Mouse (Mus musculus) ES-E14 (cell line): Measurements from ENCODE around the gene Myl6. TPM values are rescaled to one million over a fixed set of nuclear protein-coding genes. Genes with fewer than 3 reads are reported as not detected.

Experiments used
- DNase-seq: peaks from one replicate; pipeline ENCODE4 v3.0.0-alpha.2; 2013; ENCODE audit warnings: low read depth, low spot score
- H3K27ac ChIP-seq: 2 replicates; pipeline ENCODE4 v1.5.1; 2012; ENCODE audit warnings: low read depth, mild to moderate bottlenecking, low read length, moderate library complexity, mixed read lengths; ENCODE audit not compliant: poor library complexity, insufficient read depth, severe bottlenecking
- H3K36me3 ChIP-seq: 2 replicates; pipeline ENCODE4 v1.6.1; 2012; ENCODE audit warnings: mild to moderate bottlenecking, low read length, moderate library complexity, mixed read lengths; ENCODE audit not compliant: control insufficient read depth, poor library complexity, insufficient read depth, severe bottlenecking
- H3K4me1 ChIP-seq, 2 experiments: fragments of 150-350 bp in 1 of 2; sonication (generic) in 1 of 2; 2 replicates each; pipeline ENCODE4 v1.6.1; 2012; ENCODE audit warnings: low read length in 2 of 2, mild to moderate bottlenecking in 1 of 2, mixed read lengths in 1 of 2; ENCODE audit not compliant: control insufficient read depth in 2 of 2, insufficient read depth in 2 of 2, poor library complexity in 1 of 2
- H3K4me3 ChIP-seq, 2 experiments: fragments of 150-350 bp in 1 of 2; sonication (generic) in 1 of 2; 2 replicates each; pipeline ENCODE4 v1.5.1; 2012; ENCODE audit warnings: low read length in 2 of 2, low read depth in 1 of 2, mild to moderate bottlenecking in 1 of 2, mixed read lengths in 1 of 2; ENCODE audit not compliant: insufficient read depth in 1 of 2, poor library complexity in 1 of 2, severe bottlenecking in 1 of 2
- H3K9ac ChIP-seq: 2 replicates; pipeline ENCODE4 v1.6.1; 2012; ENCODE audit warnings: low read depth, mild to moderate bottlenecking, low read length, mixed read lengths; ENCODE audit not compliant: poor library complexity, insufficient read depth, severe bottlenecking
- H3K9me3 ChIP-seq: fragments of 150-350 bp; sonication (generic); 2 replicates; pipeline ENCODE4 v1.6.1; 2012; ENCODE audit warnings: low read depth, mild to moderate bottlenecking, low read length; ENCODE audit not compliant: control insufficient read depth, insufficient read depth
- CHD2 ChIP-seq: IDR thresholded peaks from 2 replicates; pipeline ENCODE4 v1.6.1; 2014; ENCODE audit warnings: mild to moderate bottlenecking, low read depth, low read length, inconsistent platforms
- HCFC1 ChIP-seq: IDR thresholded peaks from 2 replicates; pipeline ENCODE4 v1.6.1; 2012; ENCODE audit warnings: low read length, inconsistent platforms, borderline replicate concordance; ENCODE audit not compliant: insufficient read depth
- MAFK ChIP-seq: IDR thresholded peaks from 2 replicates; pipeline ENCODE4 v1.6.1; 2014; ENCODE audit warnings: mild to moderate bottlenecking, low read depth, low read length, inconsistent platforms; ENCODE audit not compliant: insufficient read depth
- ZC3H11A ChIP-seq: IDR thresholded peaks from 2 replicates; pipeline ENCODE4 v1.6.1; 2012; ENCODE audit warnings: low read depth, mild to moderate bottlenecking, inconsistent platforms, low read length, borderline replicate concordance
- ZNF384 ChIP-seq: IDR thresholded peaks from 2 replicates; pipeline ENCODE4 v1.6.1; 2012; ENCODE audit warnings: low read depth, low read length, inconsistent platforms
- in situ Hi-C, 2 experiments: fragments of 600-800 bp; cut with MboI; formaldehyde crosslinking; loops; one replicate each; pipeline ENCODE4 v1.15.1; 2025; ENCODE audit warnings: low sequenced_read_pairs in 2 of 2, inconsistent platforms in 1 of 2; ENCODE audit not compliant: unreplicated experiment in 2 of 2
- total RNA-seq: library from RNA; depleted of rRNA; stranded (reverse); fragments of 300-350 nt; gene quantifications from 2 replicates; pipeline ENCODE4 v1.2.3, GENCODE M21; 2012

The Myl6 gene
- total RNA-seq, 1 experiment: 1,090 TPM

DNA sequence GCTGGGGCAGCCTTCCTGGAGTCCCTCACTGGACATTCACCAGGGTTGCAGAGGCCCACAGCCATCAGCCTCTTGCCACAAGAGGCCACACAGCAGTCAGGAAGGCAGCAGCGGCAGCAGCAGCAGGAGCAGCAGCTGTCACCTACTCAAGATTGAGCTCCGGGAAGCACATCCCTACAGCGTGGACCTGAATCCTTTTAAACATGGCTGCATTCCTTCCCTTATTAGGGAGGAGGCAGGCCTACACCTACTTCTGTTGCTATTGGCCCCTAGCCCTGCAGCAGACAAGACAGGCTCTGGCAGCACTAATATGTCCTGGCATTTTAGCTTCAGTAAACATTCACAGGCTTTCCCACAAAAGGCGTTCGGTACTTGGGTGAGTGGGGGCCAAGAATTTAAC is 3.7 kb downstream of the Myl6 start:
- in situ Hi-C loops: no loop called here
- H3K36me3 ChIP-seq: peaks cover 46% of the 10 kb centered on the region
- H3K27ac ChIP-seq: no peak overlapping the region; the same call in 1 of the 2 replicates
- H3K9ac ChIP-seq: peak overlapping the region; percentile 38; the same call in 1 of the 2 replicates
- peaks cover 2 to 32% of the 10 kb centered on the region in 2 experiments; a peak in 3 of 4 replicates for H3K4me1 ChIP-seq
- H3K4me3 ChIP-seq: no peak overlapping the region
- no peak for TF ChIP-seq HCFC1
- no peak for TF ChIP-seq ZC3H11A
- no peak for TF ChIP-seq CHD2
- no peak for TF ChIP-seq MAFK
- no peak for DNase-seq
- no peaks in the 10 kb centered on the region for H3K9me3 ChIP-seq

DNA sequence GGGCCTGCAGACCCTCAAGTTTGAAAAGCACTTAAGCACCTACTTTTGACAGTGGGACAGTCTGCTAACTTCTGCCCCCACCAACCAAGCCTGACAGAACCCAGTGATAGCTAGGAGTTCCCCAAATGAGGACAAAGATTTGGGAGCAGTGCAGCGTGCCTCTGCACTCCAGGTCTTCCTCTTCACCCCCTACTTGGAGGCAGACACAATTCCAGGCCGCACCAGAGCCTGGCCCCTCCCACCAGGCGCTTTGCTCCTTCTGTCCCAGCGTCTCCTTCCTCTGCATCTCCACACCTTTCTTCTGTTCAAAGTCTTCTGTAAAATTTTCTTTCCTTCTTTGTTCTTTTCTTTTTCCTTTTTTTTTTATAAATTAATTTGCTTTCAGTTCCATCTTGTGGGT is 4.2 kb downstream of the Myl6 start:
- Histone ChIP-seq H3K4me1 (peaks cover 2 to 29% of the 10 kb centered on the region in 2 experiments; a peak in 3 of 4 replicates), H3K9ac (0 out of 2 replicates have a peak overlapping the region, but pooled peaks have one; percentile 22), H3K9me3 (no peaks in the 10 kb centered on the region), H3K27ac (no peak overlapping the region), H3K4me3 (no peak overlapping the region), H3K36me3 (peaks cover 46% of the 10 kb centered on the region)
- TF ChIP-seq ZNF384 (no peak), HCFC1 (no peak), CHD2 (no peak)
- in situ Hi-C loops: no loop called here
- no peak for DNase-seq

DNA sequence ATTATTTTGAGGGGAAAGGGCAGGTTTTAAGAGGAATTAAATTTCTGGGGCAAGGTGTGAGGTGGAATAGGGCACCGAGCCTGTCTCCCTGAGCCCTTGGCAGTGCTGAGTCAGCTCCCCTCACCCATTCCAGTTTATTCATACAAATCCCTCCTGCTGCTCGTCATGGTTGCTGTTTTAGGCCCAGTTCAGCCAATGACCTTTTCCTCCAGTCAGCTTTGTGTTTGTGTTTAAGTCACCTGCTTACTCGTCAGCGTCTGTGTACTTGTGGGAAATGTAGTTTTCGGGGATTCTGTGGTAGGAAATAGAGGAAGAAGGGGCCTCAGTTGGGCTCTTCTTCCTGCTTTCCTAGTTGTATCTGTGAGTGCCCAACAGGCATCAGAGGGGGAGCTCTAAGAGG is 4.6 kb downstream of the Myl6 start:
- H3K36me3 ChIP-seq: peaks cover 46% of the 10 kb centered on the region
- H3K4me1 ChIP-seq: peaks cover 2 to 29% of the 10 kb centered on the region in 2 experiments; a peak in 2 of 4 replicates
- H3K27ac ChIP-seq: no peak overlapping the region
- in situ Hi-C loops: no loop called here
- no peak for DNase-seq
- H3K9ac ChIP-seq: 0 out of 2 replicates have a peak overlapping the region, but pooled peaks have one; percentile 22
- no peak overlapping the region for H3K4me3 ChIP-seq
- H3K9me3 ChIP-seq: no peaks in the 10 kb centered on the region
- TF ChIP-seq MAFK: peak; percentile 94
- no peak for TF ChIP-seq ZNF384
- TF ChIP-seq HCFC1: peak; percentile 81
- TF ChIP-seq CHD2: 0 out of 2 replicates have a peak, but pooled peaks have one; percentile 18
- TF ChIP-seq ZC3H11A: no peak

DNA sequence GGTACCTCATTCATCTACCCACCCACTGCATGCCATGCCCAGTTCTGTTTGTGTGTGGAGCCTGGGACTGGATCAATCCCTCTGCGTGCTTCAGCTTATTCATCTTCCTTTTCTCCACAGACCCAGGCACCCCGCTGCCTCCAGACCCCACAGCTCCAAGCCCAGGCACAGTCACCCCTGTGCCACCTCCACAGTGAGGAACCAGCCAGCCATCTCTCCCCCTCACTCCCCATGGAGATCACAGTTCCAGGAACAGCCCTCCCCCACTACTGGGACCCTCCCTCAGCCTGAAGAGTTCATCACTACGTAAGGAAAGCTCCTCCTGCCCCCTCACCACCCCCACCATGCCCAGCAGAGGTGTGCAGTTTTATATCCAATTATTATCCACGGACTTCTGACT is 5.2 kb downstream of the Myl6 start:
- H3K36me3 ChIP-seq: peaks cover 49% of the 10 kb centered on the region
- in situ Hi-C loops: no loop called here
- H3K4me1 ChIP-seq: peaks cover 2 to 29% of the 10 kb centered on the region in 2 experiments; a peak in 2 of 4 replicates
- no peak overlapping the region for H3K27ac ChIP-seq
- TF ChIP-seq ZC3H11A: no peak
- TF ChIP-seq ZNF384: no peak
- no peak for TF ChIP-seq CHD2
- TF ChIP-seq MAFK: no peak
- no peak for TF ChIP-seq HCFC1
- DNase-seq: no peak
- no peak overlapping the region for H3K9ac ChIP-seq
- no peak overlapping the region for H3K4me3 ChIP-seq
- no peaks in the 10 kb centered on the region for H3K9me3 ChIP-seq
